ENCODE assay signal across 23 mouse cellular contexts in the genomic region with DNA sequence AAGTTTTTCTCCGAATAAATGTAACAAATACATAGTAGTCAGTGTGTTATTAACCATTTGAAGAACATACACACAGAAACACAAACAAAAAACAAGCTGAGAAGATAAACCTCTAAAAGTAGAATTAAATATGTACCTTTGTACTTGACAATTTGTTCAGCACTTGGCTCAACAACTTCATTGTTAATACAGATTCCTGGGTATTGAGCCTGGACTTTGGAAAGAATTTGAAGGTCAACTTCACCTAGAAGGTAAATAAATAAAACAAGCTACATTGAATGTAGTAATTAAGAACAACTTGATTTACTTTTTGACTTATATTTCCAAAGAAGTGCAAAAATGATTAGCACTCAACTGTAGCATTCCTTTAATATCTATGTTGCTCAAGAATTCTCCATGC. TPM values are rescaled to one million over a fixed set of nuclear protein-coding genes. Genes with fewer than 3 reads are reported as not detected.
DNase-seq lines count a peak whose midpoint lies in the region; ATAC-seq and TF ChIP-seq lines count a peak whose summit lies in the region.
"Had no signal": no experiment of that assay in that cellular context is flagged by ENCODE, and none has a peak within 500 bp of the region (broad histone marks: within the 10 kb centered on the region; RNA-seq: fewer than 3 reads in every experiment).

No protein-coding gene starts in this region.

- H3K79me2 ChIP-seq in liver, adult 2 months (ENCODE audit: control insufficient read depth, insufficient read depth, low read length) = no peaks in the 10 kb centered on the region

- no peak overlapping the region for H3K4me3 ChIP-seq in kidney, adult 2 months (ENCODE audit: insufficient read depth, low read depth, low read length)
- no peak overlapping the region for H3K4me3 ChIP-seq in kidney, embryonic 16.5 days (ENCODE audit: low read length)
- H3K4me3 ChIP-seq in kidney, embryonic 15.5 days (replicated peaks) = no peak overlapping the region
- no peak overlapping the region for H3K4me3 ChIP-seq in liver, adult 2 months (ENCODE audit: insufficient read depth, low read depth, low read length)

- peak; percentile 55 for DNase-seq in kidney, adult 2 months
- peak; percentile 52 for DNase-seq in kidney, adult 9 months
- peak; percentile 90 for DNase-seq in liver, adult 2 months (ENCODE audit: extremely low read depth, low read depth, low spot score)
- no peak for DNase-seq in liver
- DNase-seq: adrenal gland, adult 2 months; adrenal gland, adult 8-10 months; adrenal gland, postnatal 10 days; adrenal gland, postnatal 14 days; adrenal gland, postnatal 25 days; adrenal gland, postnatal 36 days; B cell, adult 2 months; cerebellum, adult 11 months; cerebellum, adult 11-12 months; cerebellum, adult 18-20 months had no signal

- TF ChIP-seq CTCF in kidney, adult 2 months (conservative IDR thresholded peaks at IDR 0.05; ENCODE audit: insufficient read depth, insufficient read length, low read depth, low read length) = no peak
- TF ChIP-seq CTCF in liver, adult 2 months (IDR thresholded peaks at IDR 0.05; ENCODE audit: low read depth, low read length) = no peak

- no peaks in the 10 kb centered on the region for H3K9me3 ChIP-seq in kidney, embryonic 16.5 days (ENCODE audit: low read length)
- H3K9me3 ChIP-seq in kidney, embryonic 15.5 days (replicated peaks) = no peaks in the 10 kb centered on the region
- H3K9me3 ChIP-seq: G1E had no signal

- peaks cover 3% of the 10 kb centered on the region; the same call in 1 of the 2 replicates for H3K4me1 ChIP-seq in kidney, adult 2 months (ENCODE audit: control insufficient read depth, insufficient read depth, low read length)
- no peaks in the 10 kb centered on the region for H3K4me1 ChIP-seq in kidney, embryonic 16.5 days (ENCODE audit: insufficient read depth, low read length)
- no peaks in the 10 kb centered on the region for H3K4me1 ChIP-seq in kidney, embryonic 15.5 days
- H3K4me1 ChIP-seq in liver, adult 2 months (ENCODE audit: control insufficient read depth, insufficient read depth, low read length) = peaks cover 5% of the 10 kb centered on the region; the same call in 1 of the 2 replicates

- H3K27ac ChIP-seq in kidney, adult 2 months (ENCODE audit: insufficient read depth, low read depth, low read length) = peak overlapping the region; percentile 76; the same call in 1 of the 2 replicates
- no peak overlapping the region for H3K27ac ChIP-seq in kidney, embryonic 16.5 days (ENCODE audit: low read length)
- no peak overlapping the region for H3K27ac ChIP-seq in kidney, embryonic 15.5 days
- peak overlapping the region; percentile 37 for H3K27ac ChIP-seq in liver, adult 2 months (replicated peaks; ENCODE audit: insufficient read depth, low read depth, low read length)

- no peak for TF ChIP-seq POLR2A in kidney, adult 2 months (IDR thresholded peaks at IDR 0.05; ENCODE audit: low read depth, low read length)
- TF ChIP-seq POLR2A in liver, adult 2 months (IDR thresholded peaks at IDR 0.05; ENCODE audit: extremely low read depth, insufficient read depth, low read length) = no peak

- H3K4me2 ChIP-seq in kidney, embryonic 16.5 days (replicated peaks; ENCODE audit: low read depth, low read length) = no peak overlapping the region
- no peak overlapping the region for H3K4me2 ChIP-seq in kidney, embryonic 15.5 days

- no peaks in the 10 kb centered on the region for H3K36me3 ChIP-seq in kidney, adult 2 months (ENCODE audit: control insufficient read depth, insufficient read depth, low read length)
- no peaks in the 10 kb centered on the region for H3K36me3 ChIP-seq in kidney, embryonic 16.5 days (ENCODE audit: insufficient read depth, low read length)
- no peaks in the 10 kb centered on the region for H3K36me3 ChIP-seq in kidney, embryonic 15.5 days
- no peaks in the 10 kb centered on the region for H3K36me3 ChIP-seq in liver, adult 2 months (ENCODE audit: control insufficient read depth, insufficient read depth, low read length)
- H3K36me3 ChIP-seq: G1E had no signal

- H3K9ac ChIP-seq in kidney, embryonic 16.5 days (replicated peaks; ENCODE audit: low read length) = no peak overlapping the region
- no peak overlapping the region for H3K9ac ChIP-seq in kidney, embryonic 15.5 days
- H3K9ac ChIP-seq in liver, adult 2 months (ENCODE audit: low read depth, low read length) = no peak overlapping the region

- no peak for ATAC-seq in kidney, embryonic 16.5 days (ENCODE audit: low FRiP score, low TSS enrichment)
- ATAC-seq in kidney, embryonic 15.5 days (replicated peaks; ENCODE audit: low FRiP score) = no peak
- ATAC-seq: activated CD4-positive, CD25-positive, alpha-beta regulatory T cell, adult 4 months; CD4-positive, CD25-positive, alpha-beta regulatory T cell, adult 4 months; Patski had no signal

- 54% methylated on average over 1 of the region's 1 CpGs for WGBS in kidney, adult 2 months
- WGBS in kidney, embryonic 16.5 days = 83% methylated on average over 1 of the region's 1 CpGs
- 86% methylated on average over 1 of the region's 1 CpGs for WGBS in kidney, embryonic 15.5 days
- WGBS in liver, adult 2 months = 70% methylated on average over 1 of the region's 1 CpGs

- no peaks in the 10 kb centered on the region for H3K27me3 ChIP-seq in kidney, adult 2 months (replicated peaks; ENCODE audit: control insufficient read depth, insufficient read depth, low read length)
- no peaks in the 10 kb centered on the region for H3K27me3 ChIP-seq in kidney, embryonic 16.5 days (ENCODE audit: insufficient read depth, low read length)
- no peaks in the 10 kb centered on the region for H3K27me3 ChIP-seq in kidney, embryonic 15.5 days
- no peaks in the 10 kb centered on the region for H3K27me3 ChIP-seq in liver, adult 2 months (ENCODE audit: control insufficient read depth, insufficient read depth, low read length)
- H3K27me3 ChIP-seq: CH12.LX, Patski had no signal

RNA-seq across cellular contexts. Expression of a gene that starts 30.2 kb away (rescaled TPM):
- 3.2 and 5.6 TPM in 2 replicates for polyA plus RNA-seq in kidney, adult 2 months (2012; rRNA removed)
- polyA plus RNA-seq in kidney, embryonic 16.5 days (2015; fragmentation: Nextera tagmentation; extraction: Ambion mirVana) = 1.4 and 1.6 TPM in 2 replicates
- 1.5 and 2.0 TPM in 2 replicates for polyA plus RNA-seq in kidney, embryonic 15.5 days (2015; fragmentation: Nextera tagmentation; extraction: Ambion mirVana)
- 27.7 and 46.7 TPM in 2 replicates for total RNA-seq in liver, adult 2 months (2014; rRNA removed)
- polyA plus RNA-seq in liver, adult 2 months (2012; rRNA removed) = 2.3 and 3.0 TPM in 2 replicates
- total RNA-seq: ES-E14, G1E had no signal
- polyA plus RNA-seq: activated CD4-positive, CD25-positive, alpha-beta regulatory T cell, adult 4 months; C2C12; CD4-positive, CD25-positive, alpha-beta regulatory T cell, adult 4 months; G1E had no signal

Comparison
In these comparisons a context has a peak if more than half of its experiments do, and no peak if none do; other contexts are left out.
1. H3K27ac ChIP-seq: peak in kidney, adult 2 months (single experiment) and liver, adult 2 months (single experiment); none in kidney, embryonic 16.5 days (single experiment) and kidney, embryonic 15.5 days (single experiment).